Mouse (Mus musculus): ENCODE data around the gene Cenpq. TPM values are rescaled to one million over a fixed set of nuclear protein-coding genes. Genes with fewer than 3 reads are reported as not detected.

Cenpq gene
- polyA plus RNA-seq (2014; fragmentation: Nextera tagmentation; extraction: Ambion mirVana), result 24.3 and 26.0 TPM in 2 replicates

- Histone ChIP-seq H3K9ac (replicated peaks; ENCODE audit: low read depth, low read length) (peak within 1 kb of the TSS; percentile 31), H3K36me3 (ENCODE audit: control insufficient read depth, insufficient read depth, low read length) (no peaks in the 10 kb centered on the region; the same call in 1 of the 2 replicates), H3K4me2 (replicated peaks; ENCODE audit: low read depth, low read length) (peak within 1 kb of the TSS; percentile 45), H3K27ac (ENCODE audit: low read length) (peak within 1 kb of the TSS; percentile 89), H3K4me3 (ENCODE audit: low read depth, low read length) (peak within 1 kb of the TSS; percentile 66), H3K9me3 (ENCODE audit: control insufficient read depth, low read depth, low read length) (no peaks in the 10 kb centered on the region), H3K4me1 (ENCODE audit: control insufficient read depth, insufficient read depth, low read length) (peaks cover 4% of the 10 kb centered on the region; the same call in 1 of the 2 replicates), H3K27me3 (ENCODE audit: control insufficient read depth, insufficient read depth, low read length) (no peaks in the 10 kb centered on the region)
- WGBS, result under 1% methylated on average over 50 of the region's 50 CpGs
- peak; percentile 100 for ATAC-seq (ENCODE audit: insufficient number of reproducible peaks, insufficient read depth, low FRiP score, low read depth)
Observed at GRCm38 (mm10) chr17:40934420-40935231, at the start of gene Cenpq, which contains the start of gene Mut. TSS of gene Cenpq (minus strand) at chr17:40935047. TSS of gene Mut (plus strand) at chr17:40934685.

GRCm38 (mm10) chr17:40977914-40978313, 43.1 kb upstream of the Cenpq start:
- 69% methylated on average over 11 of the region's 11 CpGs for WGBS
- Histone ChIP-seq H3K27me3 (ENCODE audit: control insufficient read depth, insufficient read depth, low read length) (no peaks in the 10 kb centered on the region), H3K4me1 (ENCODE audit: control insufficient read depth, insufficient read depth, low read length) (no peaks in the 10 kb centered on the region), H3K9ac (replicated peaks; ENCODE audit: low read depth, low read length) (no peak overlapping the region), H3K36me3 (ENCODE audit: control insufficient read depth, insufficient read depth, low read length) (no peaks in the 10 kb centered on the region), H3K4me3 (ENCODE audit: low read depth, low read length) (no peak overlapping the region), H3K27ac (ENCODE audit: low read length) (no peak overlapping the region), H3K4me2 (replicated peaks; ENCODE audit: low read depth, low read length) (no peak overlapping the region), H3K9me3 (ENCODE audit: control insufficient read depth, low read depth, low read length) (no peaks in the 10 kb centered on the region)
- ATAC-seq (ENCODE audit: insufficient number of reproducible peaks, insufficient read depth, low FRiP score, low read depth), result no peak

- no peak overlapping the region for H3K4me3 ChIP-seq (ENCODE audit: low read depth, low read length)
- H3K9ac ChIP-seq (replicated peaks; ENCODE audit: low read depth, low read length), result no peak overlapping the region
- WGBS, result 87% methylated on average over 3 of the region's 3 CpGs
- no peak overlapping the region for H3K27ac ChIP-seq (ENCODE audit: low read length)
- H3K36me3 ChIP-seq (ENCODE audit: control insufficient read depth, insufficient read depth, low read length), result peaks cover 10% of the 10 kb centered on the region
- no peak overlapping the region for H3K4me2 ChIP-seq (replicated peaks; ENCODE audit: low read depth, low read length)
- no peak for ATAC-seq (ENCODE audit: insufficient number of reproducible peaks, insufficient read depth, low FRiP score, low read depth)
- H3K4me1 ChIP-seq (ENCODE audit: control insufficient read depth, insufficient read depth, low read length), result no peaks in the 10 kb centered on the region
- no peaks in the 10 kb centered on the region for H3K9me3 ChIP-seq (ENCODE audit: control insufficient read depth, low read depth, low read length)
- no peaks in the 10 kb centered on the region for H3K27me3 ChIP-seq (ENCODE audit: control insufficient read depth, insufficient read depth, low read length)
Observed at GRCm38 (mm10) chr17:40948518-40948917, 13.7 kb upstream of the Cenpq start.

- WGBS, result 1% methylated on average over 14 of the region's 14 CpGs
- Histone ChIP-seq H3K4me3 (ENCODE audit: low read depth, low read length) (peak overlapping the region; percentile 66), H3K4me2 (replicated peaks; ENCODE audit: low read depth, low read length) (peak overlapping the region; percentile 45), H3K36me3 (ENCODE audit: control insufficient read depth, insufficient read depth, low read length) (peaks cover 5% of the 10 kb centered on the region), H3K27me3 (ENCODE audit: control insufficient read depth, insufficient read depth, low read length) (no peaks in the 10 kb centered on the region), H3K4me1 (ENCODE audit: control insufficient read depth, insufficient read depth, low read length) (peaks cover 4% of the 10 kb centered on the region; the same call in 1 of the 2 replicates), H3K9ac (replicated peaks; ENCODE audit: low read depth, low read length) (peak overlapping the region; percentile 18), H3K27ac (ENCODE audit: low read length) (no peak overlapping the region), H3K9me3 (ENCODE audit: control insufficient read depth, low read depth, low read length) (no peaks in the 10 kb centered on the region)
- ATAC-seq (ENCODE audit: insufficient number of reproducible peaks, insufficient read depth, low FRiP score, low read depth), result peak; percentile 42
Observed at GRCm38 (mm10) chr17:40933985-40934384, 862 bp downstream of the Cenpq start.

- no peak for ATAC-seq (ENCODE audit: insufficient number of reproducible peaks, insufficient read depth, low FRiP score, low read depth)
- Histone ChIP-seq H3K27ac (ENCODE audit: low read length) (no peak overlapping the region), H3K4me1 (ENCODE audit: control insufficient read depth, insufficient read depth, low read length) (no peaks in the 10 kb centered on the region), H3K9ac (replicated peaks; ENCODE audit: low read depth, low read length) (no peak overlapping the region), H3K4me3 (ENCODE audit: low read depth, low read length) (no peak overlapping the region), H3K27me3 (ENCODE audit: control insufficient read depth, insufficient read depth, low read length) (no peaks in the 10 kb centered on the region), H3K4me2 (replicated peaks; ENCODE audit: low read depth, low read length) (no peak overlapping the region), H3K9me3 (ENCODE audit: control insufficient read depth, low read depth, low read length) (no peaks in the 10 kb centered on the region), H3K36me3 (ENCODE audit: control insufficient read depth, insufficient read depth, low read length) (no peaks in the 10 kb centered on the region)
- WGBS, result 98% methylated on average over 1 of the region's 2 CpGs
Observed at GRCm38 (mm10) chr17:40915499-40915898, 19.3 kb downstream of the Cenpq start.

- no peaks in the 10 kb centered on the region for H3K36me3 ChIP-seq (ENCODE audit: control insufficient read depth, insufficient read depth, low read length)
- H3K27ac ChIP-seq (ENCODE audit: low read length), result no peak within 1 kb of the TSS
- no peak for ATAC-seq (ENCODE audit: insufficient number of reproducible peaks, insufficient read depth, low FRiP score, low read depth)
- H3K9ac ChIP-seq (replicated peaks; ENCODE audit: low read depth, low read length), result no peak within 1 kb of the TSS
- H3K27me3 ChIP-seq (ENCODE audit: control insufficient read depth, insufficient read depth, low read length), result no peaks in the 10 kb centered on the region
- no peaks in the 10 kb centered on the region for H3K4me1 ChIP-seq (ENCODE audit: control insufficient read depth, insufficient read depth, low read length)
- no peak within 1 kb of the TSS for H3K4me3 ChIP-seq (ENCODE audit: low read depth, low read length)
- WGBS, result 97% methylated on average over 2 of the region's 2 CpGs
- no peaks in the 10 kb centered on the region for H3K9me3 ChIP-seq (ENCODE audit: control insufficient read depth, low read depth, low read length)
- H3K4me2 ChIP-seq (replicated peaks; ENCODE audit: low read depth, low read length), result no peak within 1 kb of the TSS
Observed at GRCm38 (mm10) chr17:40914250-40914649, 20.6 kb downstream of the Cenpq start, which contains the start of gene Glyatl3. TSS of gene Glyatl3 (minus strand) at chr17:40914350.

- Histone ChIP-seq H3K27me3 (ENCODE audit: control insufficient read depth, insufficient read depth, low read length) (no peaks in the 10 kb centered on the region), H3K4me2 (replicated peaks; ENCODE audit: low read depth, low read length) (peak overlapping the region; percentile 26), H3K27ac (ENCODE audit: low read length) (no peak overlapping the region), H3K4me1 (ENCODE audit: control insufficient read depth, insufficient read depth, low read length) (peaks cover 4% of the 10 kb centered on the region; the same call in 1 of the 2 replicates), H3K9me3 (ENCODE audit: control insufficient read depth, low read depth, low read length) (no peaks in the 10 kb centered on the region), H3K4me3 (ENCODE audit: low read depth, low read length) (no peak overlapping the region), H3K9ac (replicated peaks; ENCODE audit: low read depth, low read length) (no peak overlapping the region), H3K36me3 (ENCODE audit: control insufficient read depth, insufficient read depth, low read length) (no peaks in the 10 kb centered on the region)
- no peak for ATAC-seq (ENCODE audit: insufficient number of reproducible peaks, insufficient read depth, low FRiP score, low read depth)
- WGBS, result 4% methylated on average over 14 of the region's 14 CpGs
Observed at GRCm38 (mm10) chr17:40904721-40905154, 30.1 kb downstream of the Cenpq start.

GRCm38 (mm10) chr17:40904056-40904597, 30.7 kb downstream of the Cenpq start:
- 8% methylated on average over 10 of the region's 11 CpGs for WGBS
- H3K4me3 ChIP-seq (ENCODE audit: low read depth, low read length), result no peak overlapping the region
- H3K4me2 ChIP-seq (replicated peaks; ENCODE audit: low read depth, low read length), result peak overlapping the region; percentile 26; the same call in 1 of the 2 replicates
- peaks cover 4% of the 10 kb centered on the region; the same call in 1 of the 2 replicates for H3K4me1 ChIP-seq (ENCODE audit: control insufficient read depth, insufficient read depth, low read length)
- H3K9me3 ChIP-seq (ENCODE audit: control insufficient read depth, low read depth, low read length), result no peaks in the 10 kb centered on the region
- no peak for ATAC-seq (ENCODE audit: insufficient number of reproducible peaks, insufficient read depth, low FRiP score, low read depth)
- no peaks in the 10 kb centered on the region for H3K27me3 ChIP-seq (ENCODE audit: control insufficient read depth, insufficient read depth, low read length)
- H3K27ac ChIP-seq (ENCODE audit: low read length), result no peak overlapping the region
- H3K36me3 ChIP-seq (ENCODE audit: control insufficient read depth, insufficient read depth, low read length), result no peaks in the 10 kb centered on the region
- H3K9ac ChIP-seq (replicated peaks; ENCODE audit: low read depth, low read length), result no peak overlapping the region

Measured in stomach, embryonic 14.5 days (tissue).